Mouse (Mus musculus) forebrain, embryonic 14.5 days (tissue): ENCODE data around the gene Xpo6. TPM values are rescaled to one million over a fixed set of nuclear protein-coding genes. Genes with fewer than 3 reads are reported as not detected.

Source experiments
- ATAC-seq: fragments of 200-750 bp; cut with Nextera tagmentation; 2 replicates; pipeline ENCODE4 v1.8.0; 2017; ENCODE audit warnings: mild to moderate bottlenecking, moderate library complexity
- DNase-seq: peaks from one replicate; pipeline ENCODE4 v3.0.0-alpha.2; 2015; ENCODE audit warnings: low spot score
- H3K27ac ChIP-seq: fragments of 300-500 bp; sonication (generic); 2 replicates; pipeline ENCODE4 v1.5.1; 2014; ENCODE audit warnings: low read depth, mild to moderate bottlenecking, control low read depth, low read length, moderate library complexity
- H3K27me3 ChIP-seq: fragments of 300-500 bp; sonication (generic); replicated peaks from 2 replicates; pipeline ENCODE4 v1.6.1; 2014; ENCODE audit warnings: low read length, control low read depth, mixed read lengths; ENCODE audit not compliant: control insufficient read depth, insufficient read depth
- H3K36me3 ChIP-seq: fragments of 300-500 bp; sonication (generic); 2 replicates; pipeline ENCODE4 v1.6.1; 2014; ENCODE audit warnings: low read length, control low read depth; ENCODE audit not compliant: control insufficient read depth, insufficient read depth
- H3K4me1 ChIP-seq: fragments of 300-500 bp; sonication (generic); 2 replicates; pipeline ENCODE4 v1.6.1; 2014; ENCODE audit warnings: antibody characterized with exemption, low read length, control low read depth; ENCODE audit not compliant: control insufficient read depth, insufficient read depth
- H3K4me2 ChIP-seq: fragments of 300-500 bp; sonication (generic); 2 replicates; pipeline ENCODE4 v1.6.1; 2014; ENCODE audit warnings: mild to moderate bottlenecking, control low read depth, low read length
- H3K4me3 ChIP-seq: fragments of 300-500 bp; sonication (generic); 2 replicates; pipeline ENCODE4 v1.5.1; 2014; ENCODE audit warnings: low read depth, low read length, control low read depth
- H3K9ac ChIP-seq: fragments of 300-500 bp; sonication (generic); 2 replicates; pipeline ENCODE4 v1.6.1; 2014; ENCODE audit warnings: mild to moderate bottlenecking, low read length, control low read depth, moderate library complexity
- H3K9me3 ChIP-seq: fragments of 300-500 bp; sonication (generic); replicated peaks from 2 replicates; pipeline ENCODE4 v1.6.1; 2016; ENCODE audit warnings: low read length, control low read depth, mixed read lengths; ENCODE audit not compliant: control insufficient read depth
- WGBS: fragments of 180-500 bp; shearing (Covaris S2); extraction: QIAGEN DNeasy Blood & Tissue Kit; methylation state at CpG from one replicate; pipeline ENCODE4 v1.1.7; 2014; 5-methylcytosine and 5-hydroxymethylcytosine counted together
- polyA plus RNA-seq: library from polyadenylated mRNA; unstranded; fragments of >200 nt; fragmentation: Nextera tagmentation; extraction: Ambion mirVana; gene quantifications from 2 replicates; pipeline ENCODE4 v1.2.1, GENCODE M21; 2014

Xpo6 gene
- polyA plus RNA-seq, 1 experiment from 2014 or later, result 48.6 TPM

DNA sequence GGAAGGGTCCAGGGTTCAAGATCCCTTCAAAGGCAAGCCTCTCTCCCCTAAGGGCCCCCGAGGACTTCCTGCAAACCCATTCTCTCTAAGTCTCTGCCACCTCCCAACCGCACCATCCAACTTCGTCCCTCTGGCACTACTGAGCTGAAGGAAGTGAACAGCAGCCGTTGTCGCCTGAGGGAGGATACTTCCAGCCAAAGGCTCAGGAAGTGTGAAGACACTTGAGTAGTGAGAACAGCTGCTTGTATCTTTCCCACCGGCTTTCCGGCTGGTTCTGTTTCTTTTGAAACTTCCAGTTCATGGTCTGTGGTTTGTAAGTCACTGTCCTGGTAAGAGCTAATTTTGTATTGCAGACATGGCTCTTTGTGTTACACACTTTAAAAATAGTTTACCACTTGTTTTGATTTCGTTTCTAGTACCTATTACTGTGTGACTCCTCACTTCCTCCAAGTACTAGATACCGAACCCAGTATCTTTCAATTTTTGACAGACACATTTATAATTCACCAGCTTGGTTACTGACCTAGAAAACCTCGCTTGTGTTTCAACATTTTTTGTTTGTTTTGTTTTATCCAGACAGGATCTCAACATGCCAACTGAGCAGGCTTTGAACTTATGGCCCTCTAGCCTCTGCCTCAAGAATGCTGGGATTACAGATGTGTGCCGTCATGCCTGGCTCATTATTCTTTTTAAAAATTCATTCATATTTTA lies 35.9 kb upstream of the Xpo6 start:
- no peak overlapping the region for H3K4me2 ChIP-seq
- H3K9ac ChIP-seq, result no peak overlapping the region
- H3K36me3 ChIP-seq, result no peaks in the 10 kb centered on the region
- H3K9me3 ChIP-seq, result no peaks in the 10 kb centered on the region
- no peaks in the 10 kb centered on the region for H3K27me3 ChIP-seq
- H3K4me3 ChIP-seq, result no peak overlapping the region
- H3K4me1 ChIP-seq, result no peaks in the 10 kb centered on the region
- 57% methylated on average over 11 of the region's 11 CpGs for WGBS
- H3K27ac ChIP-seq, result no peak overlapping the region
- DNase-seq (peak; percentile 45), ATAC-seq (no peak)

DNA sequence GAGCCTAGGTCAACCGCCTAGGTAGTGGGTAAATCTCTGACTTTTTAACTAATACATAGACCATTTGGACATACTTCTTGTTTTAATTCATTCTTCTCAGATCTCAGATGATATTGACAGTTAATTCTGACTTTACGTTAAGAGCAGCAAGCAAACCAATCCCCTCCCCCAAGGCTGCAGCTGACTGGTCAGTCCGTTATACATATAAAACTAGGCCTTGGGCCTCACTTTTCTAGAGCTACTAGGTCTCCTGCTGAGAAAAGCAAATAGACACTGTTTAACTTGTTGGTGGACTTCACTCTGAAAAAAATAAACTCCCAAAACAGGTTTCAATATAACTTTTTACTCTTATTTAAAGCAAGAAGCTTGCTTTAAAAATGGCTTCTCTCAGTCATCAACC lies 34.3 kb upstream of the Xpo6 start:
- Histone ChIP-seq H3K9me3 (no peaks in the 10 kb centered on the region), H3K4me2 (no peak overlapping the region), H3K4me3 (no peak overlapping the region), H3K27me3 (no peaks in the 10 kb centered on the region), H3K9ac (no peak overlapping the region), H3K27ac (no peak overlapping the region), H3K36me3 (no peaks in the 10 kb centered on the region), H3K4me1 (no peaks in the 10 kb centered on the region)
- ATAC-seq, result no peak
- 88% methylated on average over 3 of the region's 3 CpGs for WGBS
- DNase-seq, result no peak

DNA sequence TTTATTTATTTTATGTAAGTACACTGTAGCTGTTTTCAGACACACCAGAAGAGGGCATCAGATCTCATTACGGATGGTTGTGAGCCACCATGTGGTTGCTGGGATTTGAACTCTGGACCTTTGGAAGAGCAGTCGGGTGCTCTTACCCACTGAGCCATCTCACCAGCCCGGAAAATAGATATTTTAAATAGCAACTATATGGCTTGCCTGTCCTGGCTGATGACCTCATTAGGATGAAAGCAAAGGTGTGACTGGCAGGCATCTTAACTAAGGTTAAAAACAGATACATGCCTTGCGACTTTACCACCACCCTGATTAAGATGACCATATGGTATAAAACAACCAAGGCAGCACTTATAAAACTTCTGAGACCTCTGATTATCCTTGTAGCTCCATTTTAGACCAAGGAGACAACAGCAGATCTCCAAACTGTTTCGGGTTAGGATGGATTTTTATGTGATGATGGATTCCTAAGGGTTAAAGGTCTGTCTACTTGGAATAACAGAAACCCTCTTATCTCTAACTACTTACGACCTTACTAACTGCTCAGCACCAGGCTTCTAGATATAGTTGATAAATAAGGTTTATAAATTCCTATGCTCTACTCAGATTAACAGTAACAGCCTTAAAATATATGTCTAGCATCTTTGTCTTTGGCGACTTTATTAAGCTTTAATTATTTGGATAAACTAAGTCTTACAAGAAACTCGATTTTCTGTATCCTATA lies 32.2 kb upstream of the Xpo6 start:
- no peak for ATAC-seq
- H3K9me3 ChIP-seq, result no peaks in the 10 kb centered on the region
- 86% methylated on average over 7 of the region's 8 CpGs for WGBS

DNA sequence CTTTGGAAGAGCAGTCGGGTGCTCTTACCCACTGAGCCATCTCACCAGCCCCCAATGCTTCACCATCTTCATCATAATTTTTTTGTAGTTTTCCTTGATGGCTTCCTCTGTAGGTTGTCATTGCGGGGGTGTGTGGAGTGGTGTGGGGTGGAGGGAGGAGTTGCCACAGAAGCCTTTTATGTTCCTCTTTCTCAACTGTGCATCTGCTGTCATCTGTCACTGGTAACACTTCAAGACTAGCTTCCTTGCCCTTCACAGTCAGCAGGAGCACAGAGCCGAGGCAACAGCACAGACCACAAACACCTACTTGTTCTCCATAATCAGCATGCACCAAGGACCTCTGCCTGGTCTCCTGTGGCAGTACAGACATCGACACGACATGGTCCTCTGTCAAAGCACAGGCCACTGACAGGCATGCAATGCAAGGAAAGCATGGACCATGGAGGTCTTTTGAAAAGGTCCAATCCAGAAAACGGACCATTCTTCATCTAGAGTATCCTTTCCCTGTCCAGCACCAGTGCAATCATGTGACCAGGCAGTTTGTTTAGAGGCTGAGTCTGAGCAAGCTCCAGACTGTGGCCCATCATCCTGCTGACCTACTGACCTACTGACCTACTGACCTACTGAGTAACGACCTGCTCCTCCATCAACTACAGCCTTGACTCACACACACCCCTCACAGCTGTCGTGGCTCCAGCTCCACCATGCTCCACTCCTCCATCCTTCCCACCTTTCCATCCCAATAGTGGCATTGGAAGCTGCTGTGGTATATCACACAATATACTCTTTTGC lies 30.3 kb upstream of the Xpo6 start:
- H3K9ac ChIP-seq, result no peak overlapping the region
- no peak overlapping the region for H3K4me3 ChIP-seq
- H3K27ac ChIP-seq, result no peak overlapping the region
- no peaks in the 10 kb centered on the region for H3K4me1 ChIP-seq
- ATAC-seq (no peak), DNase-seq (no peak)
- WGBS, result 79% methylated on average over 8 of the region's 8 CpGs
- no peak overlapping the region for H3K4me2 ChIP-seq
- no peaks in the 10 kb centered on the region for H3K27me3 ChIP-seq
- H3K36me3 ChIP-seq, result no peaks in the 10 kb centered on the region
- H3K9me3 ChIP-seq, result no peaks in the 10 kb centered on the region

More for the DNA sequence above, 32.2 kb upstream of the Xpo6 start:
- H3K4me1 ChIP-seq, result no peaks in the 10 kb centered on the region
- no peak overlapping the region for H3K9ac ChIP-seq
- H3K36me3 ChIP-seq, result no peaks in the 10 kb centered on the region
- no peak overlapping the region for H3K4me2 ChIP-seq
- no peak overlapping the region for H3K4me3 ChIP-seq
- no peak for DNase-seq
- H3K27me3 ChIP-seq, result no peaks in the 10 kb centered on the region
- H3K27ac ChIP-seq, result no peak overlapping the region

DNA sequence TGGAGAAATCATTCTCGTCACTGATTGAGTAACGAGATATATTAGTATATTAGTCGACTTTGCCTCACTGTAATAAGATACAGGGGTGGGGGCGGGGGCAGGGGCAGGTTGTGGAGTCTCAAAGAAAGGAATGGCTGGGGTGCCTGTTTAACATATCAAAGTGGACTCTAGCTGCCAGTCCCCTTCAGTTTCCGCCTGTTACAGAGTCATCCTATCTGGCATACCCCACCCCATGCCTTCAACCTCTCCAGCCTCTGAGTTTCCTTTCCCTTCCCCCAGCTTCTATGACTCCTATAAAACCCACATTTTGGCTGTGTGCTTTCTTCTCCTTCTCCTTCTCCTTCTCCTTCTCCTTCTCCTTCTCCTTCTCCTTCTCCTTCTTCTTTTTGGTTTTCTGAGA lies 25.8 kb upstream of the Xpo6 start:
- no peaks in the 10 kb centered on the region for H3K36me3 ChIP-seq
- H3K4me1 ChIP-seq, result no peaks in the 10 kb centered on the region
- ATAC-seq (no peak), DNase-seq (no peak)
- WGBS, result 17% methylated on average over 5 of the region's 5 CpGs
- H3K27me3 ChIP-seq, result no peaks in the 10 kb centered on the region
- H3K9me3 ChIP-seq, result no peaks in the 10 kb centered on the region
- no peak overlapping the region for H3K27ac ChIP-seq
- no peak overlapping the region for H3K4me2 ChIP-seq
- no peak overlapping the region for H3K9ac ChIP-seq
- H3K4me3 ChIP-seq, result no peak overlapping the region

DNA sequence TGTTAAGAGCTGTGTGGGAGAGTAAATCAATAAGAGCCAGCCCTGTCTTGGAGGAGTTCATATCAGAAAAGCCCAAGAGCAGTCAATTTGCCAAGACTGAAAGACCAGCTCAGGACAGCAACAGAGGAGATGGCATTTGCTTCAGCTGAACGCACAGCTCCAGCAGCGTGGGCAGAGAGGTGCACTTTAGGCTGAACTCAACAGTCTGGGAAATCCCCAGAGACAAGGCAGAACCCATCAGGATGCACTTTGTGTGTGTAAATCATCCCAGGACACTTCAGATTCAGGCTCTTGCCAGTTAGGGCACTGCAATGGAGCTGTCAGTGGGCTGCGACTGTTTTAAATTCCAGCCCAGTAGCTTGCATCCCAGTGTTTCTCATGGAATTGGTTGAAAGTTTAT lies 22.5 kb upstream of the Xpo6 start:
- 63% methylated on average over 3 of the region's 3 CpGs for WGBS
- ATAC-seq (no peak), DNase-seq (no peak)
- Histone ChIP-seq H3K27me3 (no peaks in the 10 kb centered on the region), H3K9me3 (no peaks in the 10 kb centered on the region), H3K4me1 (no peaks in the 10 kb centered on the region), H3K4me2 (no peak overlapping the region), H3K4me3 (no peak overlapping the region), H3K9ac (no peak overlapping the region), H3K27ac (no peak overlapping the region), H3K36me3 (no peaks in the 10 kb centered on the region)

DNA sequence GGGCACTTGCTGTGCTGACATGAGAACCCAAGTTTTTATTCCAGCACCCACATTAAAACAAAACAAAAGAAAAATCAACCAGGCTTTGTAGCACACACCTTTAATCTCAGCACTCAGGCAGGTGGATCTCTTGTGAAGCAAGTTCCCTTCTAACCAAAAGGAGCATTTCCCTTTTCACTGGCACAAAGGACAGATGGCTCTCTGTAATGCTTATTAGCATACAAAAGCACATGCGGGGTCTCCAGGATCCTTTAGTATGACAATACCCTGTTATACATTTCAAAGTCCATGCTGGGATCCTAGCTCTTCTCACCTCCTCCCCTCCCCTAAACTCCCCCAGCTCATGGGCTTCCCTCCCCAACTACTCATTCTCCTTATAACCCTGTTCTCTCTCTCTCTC lies 20.3 kb upstream of the Xpo6 start:
- ATAC-seq (no peak), DNase-seq (no peak)
- no peak overlapping the region for H3K27ac ChIP-seq
- no peaks in the 10 kb centered on the region for H3K9me3 ChIP-seq
- no peaks in the 10 kb centered on the region for H3K4me1 ChIP-seq
- H3K9ac ChIP-seq, result no peak overlapping the region
- whole genome bisulfite sequencing, result 22% methylated on average over 1 of the region's 1 CpGs
- H3K4me3 ChIP-seq, result no peak overlapping the region
- no peak overlapping the region for H3K4me2 ChIP-seq
- H3K27me3 ChIP-seq, result no peaks in the 10 kb centered on the region
- H3K36me3 ChIP-seq, result no peaks in the 10 kb centered on the region

DNA sequence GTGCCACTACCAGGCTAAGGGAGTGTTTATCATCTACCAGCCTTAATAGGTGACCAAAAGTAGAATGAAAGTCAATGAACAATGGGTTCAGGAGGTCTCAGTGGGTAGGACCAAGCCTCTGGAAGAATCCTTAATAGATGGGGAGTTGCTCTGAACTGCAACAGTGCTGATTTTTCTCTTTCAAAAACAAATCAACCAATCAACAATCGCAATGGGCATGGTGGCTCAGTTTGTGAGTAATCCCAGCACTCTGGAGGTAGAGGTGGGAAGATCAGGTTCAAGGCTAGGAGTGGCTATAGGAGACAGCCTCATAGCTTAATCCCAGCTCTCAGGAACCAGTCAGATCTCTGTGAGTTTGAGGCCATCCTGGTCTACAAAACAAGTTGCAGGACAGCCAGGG lies 18.0 kb upstream of the Xpo6 start:
- no peaks in the 10 kb centered on the region for H3K9me3 ChIP-seq
- ATAC-seq (no peak), DNase-seq (no peak)
- H3K4me1 ChIP-seq, result no peaks in the 10 kb centered on the region
- WGBS, result 74% methylated on average over 1 of the region's 1 CpGs
- H3K36me3 ChIP-seq, result no peaks in the 10 kb centered on the region
- no peaks in the 10 kb centered on the region for H3K27me3 ChIP-seq
- H3K9ac ChIP-seq, result no peak overlapping the region
- no peak overlapping the region for H3K4me3 ChIP-seq
- H3K27ac ChIP-seq, result no peak overlapping the region
- H3K4me2 ChIP-seq, result no peak overlapping the region

DNA sequence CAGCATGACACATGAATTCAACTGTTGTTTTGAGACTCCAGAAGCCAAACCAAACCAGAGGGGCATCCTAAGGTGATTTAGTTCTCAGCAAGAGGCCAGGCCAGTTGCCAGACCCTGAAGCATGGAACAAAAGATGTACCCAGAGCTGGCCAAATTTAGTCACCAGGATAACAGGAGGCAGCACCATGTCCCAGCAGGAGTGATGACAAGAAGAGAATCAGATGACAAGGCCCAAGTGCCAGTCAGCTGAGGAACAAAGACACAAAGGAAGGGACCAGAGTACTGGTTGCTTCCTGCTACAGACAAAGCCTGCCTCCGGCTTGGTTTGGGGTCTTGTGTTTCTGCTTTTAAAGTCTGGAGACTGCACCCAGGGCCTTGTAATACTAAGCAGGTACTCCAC lies 16.6 kb upstream of the Xpo6 start:
- Histone ChIP-seq H3K4me3 (no peak overlapping the region), H3K27ac (no peak overlapping the region), H3K9me3 (no peaks in the 10 kb centered on the region), H3K9ac (no peak overlapping the region), H3K36me3 (no peaks in the 10 kb centered on the region), H3K27me3 (no peaks in the 10 kb centered on the region), H3K4me2 (no peak overlapping the region), H3K4me1 (no peaks in the 10 kb centered on the region)
- no peak for ATAC-seq
- no peak for DNase-seq
- 37% methylated on average over 1 of the region's 1 CpGs for WGBS
